Mouse (Mus musculus): ENCODE results near the gene Ung. TPM values are rescaled to one million over a fixed set of nuclear protein-coding genes. Genes with fewer than 3 reads are reported as not detected.

Ung gene
- total RNA-seq, 2 experiments from 2014 or later = 26.4 to 27.3 TPM

DNA sequence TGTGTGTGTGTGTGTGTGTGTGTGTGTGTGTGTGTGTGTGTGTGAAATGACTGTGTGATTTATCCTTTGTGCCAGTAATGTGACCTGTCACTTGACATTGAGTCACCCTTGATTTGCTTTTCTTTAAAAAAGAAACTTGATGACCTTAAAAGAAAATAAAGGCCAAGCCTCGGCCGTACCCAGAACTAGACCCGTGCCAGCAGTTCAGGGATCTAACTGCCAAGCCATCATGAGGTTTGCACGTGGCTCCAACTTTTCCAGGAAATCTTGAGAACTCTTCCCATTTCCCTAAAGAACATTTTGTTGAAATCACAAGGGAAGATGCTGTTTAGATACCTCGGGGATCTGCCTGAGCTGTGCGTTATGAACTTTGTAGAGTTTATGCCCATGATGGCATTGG, 31.2 kb downstream of the Ung start:
- intact Hi-C loops (cut with DNase I) = no loop called here
- DNase-seq = no peak

GRCm38 (mm10) chr5:114162106-114162815, 32.1 kb downstream of the Ung start:
- DNase-seq = no peak
- intact Hi-C loops (cut with DNase I) = no loop called here

- DNase-seq = no peak
- intact Hi-C loops (cut with DNase I) = no loop called here
These were observed 33.0 kb downstream of the Ung start for GRCm38 (mm10) chr5:114163117-114163696.

DNA sequence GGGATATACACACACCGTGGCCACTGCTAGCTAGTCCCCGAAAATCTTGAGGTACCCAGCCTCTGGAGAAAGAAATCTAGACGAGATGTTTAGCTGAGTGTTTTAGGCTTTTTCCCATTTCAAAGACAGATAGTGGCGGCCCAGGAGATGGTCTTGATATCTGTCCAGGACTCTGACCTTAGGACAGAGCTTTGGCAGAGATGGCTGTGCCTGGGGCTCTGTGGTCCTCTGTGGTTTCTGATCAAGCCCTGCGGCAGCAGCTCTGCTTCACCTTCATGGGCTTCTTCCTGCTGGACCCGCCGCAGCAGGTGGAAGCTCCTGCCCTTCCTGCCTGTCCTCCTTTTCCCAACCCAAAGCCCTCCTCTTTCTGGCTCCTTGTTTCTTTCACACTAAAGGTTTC, 40.2 kb downstream of the Ung start:
- intact Hi-C loops (cut with DNase I) = loop anchor here (5.0 kb wide), 1 partner anchor 38 kb away; the partner anchor contains the start of gene Ung
- DNase-seq = no peak

GRCm38 (mm10) chr5:114172936-114173335, 42.8 kb downstream of the Ung start:
- no peak for DNase-seq
- intact Hi-C loops (cut with DNase I) = loop anchor here (5.0 kb wide), 1 partner anchor 41 kb away; the partner anchor contains the start of gene Ung

DNA sequence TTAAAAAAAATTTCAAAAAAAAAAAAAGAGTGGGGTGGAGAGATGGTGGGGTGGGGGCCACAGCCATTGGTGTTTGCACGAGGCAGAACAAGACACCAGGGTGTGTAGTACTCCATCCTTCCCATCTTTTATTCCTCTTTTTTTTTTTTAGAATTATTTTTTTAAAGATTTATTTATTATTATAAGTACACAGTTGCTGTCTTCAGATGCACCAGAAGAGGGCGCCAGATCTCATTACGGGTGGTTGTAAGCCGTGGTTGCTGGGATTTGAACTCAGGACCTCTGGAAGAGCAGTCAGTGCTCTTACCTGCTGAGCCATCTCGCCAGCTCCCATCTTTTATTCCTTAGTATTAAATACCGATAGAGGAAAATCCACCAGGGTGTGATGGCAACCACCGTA, 43.3 kb downstream of the Ung start:
- intact Hi-C loops (cut with DNase I) = loop anchor here (5.0 kb wide), 1 partner anchor 41 kb away; the partner anchor contains the start of gene Ung
- no peak for DNase-seq

DNA sequence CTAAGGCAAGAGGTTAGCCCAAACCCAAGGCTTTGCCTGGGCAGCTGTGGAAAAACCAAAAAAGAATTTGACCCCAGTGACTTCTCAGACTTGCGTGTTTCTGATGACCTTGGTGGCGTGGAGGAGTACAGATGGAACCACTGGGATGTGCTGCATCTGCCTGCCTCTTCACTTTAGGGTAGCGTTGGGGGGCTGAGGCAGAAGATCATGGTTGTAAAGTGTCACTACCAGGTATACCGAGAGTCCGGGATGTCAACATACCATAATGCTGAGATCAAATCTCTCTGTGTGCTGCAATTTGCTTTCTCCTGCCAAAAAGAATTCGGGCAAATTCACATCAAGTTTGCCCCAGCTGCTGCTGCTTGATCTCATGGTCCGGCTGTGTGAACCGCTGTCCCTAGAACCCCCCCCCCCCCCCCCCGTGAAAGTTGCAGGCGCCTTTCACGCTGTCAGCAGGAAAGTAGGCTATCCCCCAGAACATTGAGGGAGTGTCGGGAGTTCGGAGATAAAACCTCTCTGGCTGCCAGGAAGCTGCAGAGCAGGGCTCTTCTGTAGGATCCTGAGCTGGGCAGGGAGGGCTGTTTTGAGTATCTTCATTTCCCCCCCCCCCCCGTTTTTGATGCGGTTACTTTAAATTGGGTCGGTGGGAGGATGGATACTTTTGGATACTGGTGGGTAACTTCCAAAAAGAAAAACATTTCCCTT, 43.8 kb downstream of the Ung start:
- DNase-seq = no peak
- intact Hi-C loops (cut with DNase I) = loop anchor here (5.0 kb wide), 1 partner anchor 42 kb away; the partner anchor contains the start of gene Ung

DNA sequence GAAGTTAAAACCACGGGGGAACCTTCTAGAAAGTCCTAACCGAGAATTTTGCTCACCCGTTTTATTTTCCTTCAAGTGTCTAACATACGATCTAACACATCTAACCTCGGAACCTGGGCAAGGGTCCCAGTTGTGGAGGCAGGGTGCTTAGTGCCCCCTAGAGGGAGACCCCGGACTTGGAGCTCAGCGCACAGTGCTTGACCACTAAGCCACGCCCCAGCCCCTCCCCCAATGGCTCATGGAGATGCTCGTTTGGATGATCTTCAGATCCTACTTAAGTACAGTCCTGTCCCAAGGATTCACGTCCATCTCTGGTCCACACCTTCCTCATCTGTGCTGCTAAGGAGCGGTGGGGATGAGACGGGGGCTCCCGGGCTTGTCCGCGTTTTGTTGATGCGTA, 44.5 kb downstream of the Ung start:
- DNase-seq = peak; percentile 55 to 59
- intact Hi-C loops (cut with DNase I) = loop anchor here (5.0 kb wide), 3 partner anchors 42 to 198 kb away; partner anchors contain the start of gene Ung

DNA sequence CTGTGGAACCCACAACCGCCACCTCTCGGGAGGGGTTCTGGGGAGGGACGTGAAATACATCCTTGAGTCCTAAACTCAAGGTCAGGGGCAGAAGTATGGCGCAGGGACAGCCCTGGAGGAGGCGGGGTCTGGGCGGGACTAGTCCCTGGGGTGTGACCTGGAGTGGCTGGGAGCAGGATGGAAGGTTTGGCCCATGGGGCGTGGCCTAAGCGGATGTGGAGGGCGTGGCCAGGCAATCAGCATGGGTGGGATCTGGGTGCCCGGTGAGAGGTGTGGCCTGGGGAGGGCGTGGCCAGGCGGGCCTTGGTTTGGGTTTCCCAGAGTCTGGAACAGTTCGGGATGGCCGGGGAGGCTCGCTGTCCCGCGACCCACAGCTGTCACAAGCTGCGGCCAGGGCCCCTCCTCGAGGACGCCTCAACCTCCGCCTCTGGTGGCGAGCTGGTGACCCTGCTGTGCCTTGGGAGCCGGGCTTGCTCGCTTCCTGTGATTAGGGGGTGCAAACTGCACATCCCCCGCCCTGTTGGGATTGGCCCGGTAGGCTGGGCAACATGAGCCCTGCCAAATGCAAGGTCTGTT, 45.5 kb downstream of the Ung start:
- intact Hi-C loops (cut with DNase I) = loop anchor here (5.0 kb wide), 2 partner anchors 123 to 197 kb away; no protein-coding TSS in a partner anchor
- DNase-seq = peak; percentile 95 to 96

- intact Hi-C loops (cut with DNase I) = loop anchor here (5.0 kb wide), 2 partner anchors 124 to 196 kb away; no protein-coding TSS in a partner anchor
These were observed 46.6 kb downstream of the Ung start for GRCm38 (mm10) chr5:114176548-114177400.

DNA sequence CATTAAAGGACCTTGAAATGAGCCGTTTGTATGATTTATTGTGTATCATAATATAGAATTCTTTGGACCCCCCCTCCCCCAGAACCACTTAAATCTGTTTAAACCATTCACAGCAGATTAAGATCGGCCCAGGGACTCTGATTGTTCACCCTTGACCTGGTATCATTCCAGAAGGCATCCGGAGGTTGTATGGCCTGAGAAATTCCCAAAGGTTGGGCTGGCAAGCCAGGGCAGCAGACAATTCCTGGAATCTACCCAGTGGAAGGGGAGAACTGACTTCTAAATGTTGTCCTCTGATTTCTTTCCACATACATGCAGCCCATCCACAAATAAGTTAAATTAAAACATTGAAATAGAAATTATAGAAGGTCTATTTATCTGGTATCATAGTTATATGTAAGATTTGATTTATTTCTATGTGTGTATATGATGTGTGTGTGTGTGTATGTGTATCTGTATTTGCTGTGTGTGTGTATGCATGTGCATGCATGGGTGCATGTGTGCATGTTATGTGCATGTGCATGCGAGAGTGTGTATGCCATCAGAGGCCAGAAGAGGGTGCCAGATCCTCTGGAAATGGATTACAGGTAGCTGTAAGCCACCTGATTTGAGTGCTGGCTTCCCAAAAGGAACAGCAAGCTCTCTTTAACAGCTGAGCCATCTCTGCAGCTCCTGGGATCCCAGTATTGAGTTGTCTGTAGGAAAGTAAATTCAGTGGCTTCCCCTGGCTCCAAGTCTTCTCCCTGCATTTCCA, 48.0 kb downstream of the Ung start:
- intact Hi-C loops (cut with DNase I) = loop anchor here (5.0 kb wide), 2 partner anchors 126 to 194 kb away; no protein-coding TSS in a partner anchor
- DNase-seq = no peak

More at GRCm38 (mm10) chr5:114176548-114177400, 46.6 kb downstream of the Ung start:
- DNase-seq = no peak

DNA sequence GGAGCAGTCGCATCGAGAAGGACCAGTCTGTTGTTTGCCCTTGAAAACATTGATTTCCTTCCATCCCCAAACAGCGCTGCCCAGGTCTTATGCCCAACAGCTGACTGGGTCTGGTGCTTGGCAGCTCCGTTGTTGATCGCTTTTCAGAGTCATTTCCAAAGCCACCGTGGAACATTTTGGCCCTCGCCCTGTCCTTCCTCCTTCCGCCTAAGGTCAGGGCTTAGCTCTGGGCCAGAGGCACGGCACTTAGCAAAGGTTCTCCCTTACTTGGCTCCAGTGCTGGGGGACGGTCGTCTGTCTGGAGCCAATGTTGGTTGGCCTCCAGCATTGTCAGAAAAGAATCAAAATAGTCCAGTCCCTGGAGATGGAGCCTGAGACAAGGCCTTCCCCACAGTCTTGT, 49.4 kb downstream of the Ung start:
- intact Hi-C loops (cut with DNase I) = loop anchor here (5.0 kb wide), 2 partner anchors 127 to 193 kb away; no protein-coding TSS in a partner anchor

GRCm38 (mm10) chr5:114183493-114183892, 53.3 kb downstream of the Ung start:
- intact Hi-C loops (cut with DNase I) = no loop called here
- DNase-seq = no peak

More for the DNA sequence above, 49.4 kb downstream of the Ung start:
- DNase-seq = peak; percentile 72 to 76

GRCm38 (mm10) chr5:114187108-114187507, 56.9 kb downstream of the Ung start:
- intact Hi-C loops (cut with DNase I) = no loop called here
- DNase-seq = no peak

Other genes with a start within 250 kb of the Ung start
- 10 to 100 TPM; 34.3 to 37.5 TPM for gene Coro1c, start 221.6 kb upstream of the Ung start, total RNA-seq (2021)
- 10 to 100 TPM; 14.7 to 15.7 TPM for gene Ssh1, start 136.5 kb upstream of the Ung start, total RNA-seq (2021)
- gene Dao, start 126.7 kb upstream of the Ung start, total RNA-seq (2021) = not detected
- 10 to 100 TPM; 11.3 to 13.5 TPM for gene Usp30, start 64.9 kb upstream of the Ung start, total RNA-seq (2021)
- not detected for gene Svop, start 38.8 kb upstream of the Ung start, total RNA-seq (2021)
- gene Alkbh2, start 2.2 kb upstream of the Ung start, total RNA-seq (2021) = 1 to 10 TPM; 1.2 to 1.5 TPM
- 100 to 1,000 TPM; 232 to 242 TPM for gene Acacb, start 16.1 kb downstream of the Ung start, total RNA-seq (2021)
- not detected for gene Foxn4, start 143.4 kb downstream of the Ung start, total RNA-seq (2021)
- under 1 TPM in 1 of 2 experiments, not detected in 1; 0.14 TPM for gene Myo1h, start 158.8 kb downstream of the Ung start, total RNA-seq (2021)